Mouse (Mus musculus): ENCODE measurements at regions not wholly inside any gene's neighbourhood (a gene's known extent, or its start where the extent isn't known, plus 50 kb on each side); places are given as distances from the start of the nearest gene placed in this dataset.

GRCm38 (mm10) chr12:48929035-48929434 is 453.4 kb upstream of the Foxg1 start:
- intact Hi-C loops (cut with DNase I): no loop called here
- peak; percentile 92 for DNase-seq

GRCm38 (mm10) chr12:48946505-48946904 is 436.0 kb upstream of the Foxg1 start:
- intact Hi-C loops (cut with DNase I): no loop called here
- no peak for DNase-seq

GRCm38 (mm10) chr12:48959289-48960005 is 423.0 kb upstream of the Foxg1 start:
- intact Hi-C loops (cut with DNase I): no loop called here
- no peak for DNase-seq

GRCm38 (mm10) chr12:48960056-48960455 is 422.4 kb upstream of the Foxg1 start:
- intact Hi-C loops (cut with DNase I): no loop called here
- DNase-seq: no peak

GRCm38 (mm10) chr12:48963451-48963850 is 419.0 kb upstream of the Foxg1 start:
- DNase-seq: no peak

More at GRCm38 (mm10) chr12:48963451-48963850, 419.0 kb upstream of the Foxg1 start:
- intact Hi-C loops (cut with DNase I): no loop called here

Data from left cerebral cortex, postnatal 4 days (tissue).